Mouse (Mus musculus) spleen, adult 2 months (tissue): ENCODE measurements around the gene Haus5.

Experiments used
- CTCF ChIP-seq: fragments of 200-500 bp; IDR thresholded peaks from 2 replicates; pipeline ENCODE4 v1.5.1; 2011; ENCODE audit warnings: mild to moderate bottlenecking, inconsistent platforms; ENCODE audit not compliant: insufficient read depth, insufficient read length, insufficient replicate concordance; ENCODE audit errors: extremely low read depth
- POLR2A ChIP-seq: fragments of 200-500 bp; IDR thresholded peaks from 2 replicates; pipeline ENCODE4 v1.6.1; 2011; ENCODE audit warnings: low read depth, low read length, inconsistent platforms

GRCm38 (mm10) chr7:30626647-30627046, 38.1 kb downstream of the Haus5 start:
- TF ChIP-seq CTCF (no peak), POLR2A (no peak)
